Mouse (Mus musculus): Measurements from ENCODE around the gene Babam2. TPM values are rescaled to one million over a fixed set of nuclear protein-coding genes. Genes with fewer than 3 reads are reported as not detected.
A peak's percentile ranks its signal among the peaks of the same experiment; 100 is the strongest.

Babam2 gene
- polyA plus RNA-seq (2014; fragmentation: Nextera tagmentation; extraction: Ambion mirVana) = 45.9 and 50.6 TPM in 2 replicates

- peak within 1 kb of the TSS; percentile 80 for H3K4me3 ChIP-seq (ENCODE audit: low read depth, low read length)
- peak within 1 kb of the TSS; percentile 64 for H3K4me2 ChIP-seq
- H3K27me3 ChIP-seq (ENCODE audit: control insufficient read depth, insufficient read depth, low read length) = no peaks in the 10 kb centered on the region
- DNase-seq (ENCODE audit: low spot score, missing footprints) (peak; percentile 99), ATAC-seq (ENCODE audit: low FRiP score) (peak; percentile 94)
- H3K4me1 ChIP-seq (ENCODE audit: control insufficient read depth, insufficient read depth, low read length) = no peaks in the 10 kb centered on the region
- WGBS = under 1% methylated on average over 71 of the region's 71 CpGs
- H3K36me3 ChIP-seq (ENCODE audit: control insufficient read depth, insufficient read depth, low read length) = no peaks in the 10 kb centered on the region
- H3K27ac ChIP-seq (ENCODE audit: low read depth, low read length) = peak within 1 kb of the TSS; percentile 45; the same call in 1 of the 2 replicates
- peak within 1 kb of the TSS; percentile 85 for H3K9ac ChIP-seq (ENCODE audit: low read length)
- no peaks in the 10 kb centered on the region for H3K9me3 ChIP-seq (ENCODE audit: control insufficient read depth, low read length)
These were observed at the start of gene Babam2 for GRCm38 (mm10) chr5:31697644-31698296. TSS of gene Babam2 (plus strand) at chr5:31697684.

- 93% methylated on average over 2 of the region's 2 CpGs for whole genome bisulfite sequencing
- H3K27ac ChIP-seq (ENCODE audit: low read depth, low read length) = no peak overlapping the region
These were observed 46.8 kb upstream of the Babam2 start for GRCm38 (mm10) chr5:31650518-31651288.

DNA sequence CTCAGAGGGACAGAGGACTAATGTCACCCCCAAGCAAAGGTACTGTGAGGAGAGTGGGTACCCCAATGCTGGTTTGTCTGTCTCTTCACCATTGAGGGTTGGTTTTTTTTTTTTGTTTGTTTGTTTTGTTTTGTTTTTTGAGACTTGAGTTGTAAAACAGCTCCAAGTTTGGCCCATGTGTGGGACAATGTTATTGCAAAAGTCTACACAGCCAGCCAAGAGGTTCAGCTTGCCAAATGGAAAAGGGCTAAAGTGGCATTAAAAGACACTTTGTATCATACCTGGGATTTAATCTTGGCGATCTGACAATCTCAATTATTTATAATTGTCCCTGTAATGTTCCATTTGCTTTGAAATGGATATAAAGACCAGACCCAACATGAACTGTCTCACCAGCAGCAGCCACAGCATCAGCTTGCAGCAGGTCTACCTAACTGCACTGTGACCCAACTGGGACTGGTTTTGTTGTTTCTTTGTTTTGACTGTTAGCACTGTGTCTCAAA lies 41.7 kb upstream of the Babam2 start:
- Histone ChIP-seq H3K4me2 (no peak overlapping the region), H3K9me3 (ENCODE audit: control insufficient read depth, low read length) (no peaks in the 10 kb centered on the region), H3K9ac (ENCODE audit: low read length) (no peak overlapping the region), H3K27ac (ENCODE audit: low read depth, low read length) (no peak overlapping the region), H3K4me3 (ENCODE audit: low read depth, low read length) (no peak overlapping the region), H3K4me1 (ENCODE audit: control insufficient read depth, insufficient read depth, low read length) (no peaks in the 10 kb centered on the region), H3K36me3 (ENCODE audit: control insufficient read depth, insufficient read depth, low read length) (no peaks in the 10 kb centered on the region), H3K27me3 (ENCODE audit: control insufficient read depth, insufficient read depth, low read length) (no peaks in the 10 kb centered on the region)
- 83% methylated on average over 1 of the region's 1 CpGs for whole genome bisulfite sequencing
- ATAC-seq (ENCODE audit: low FRiP score) (no peak), DNase-seq (ENCODE audit: low spot score, missing footprints) (no peak)

More at GRCm38 (mm10) chr5:31650518-31651288, 46.8 kb upstream of the Babam2 start:
- DNase-seq (ENCODE audit: low spot score, missing footprints) (no peak), ATAC-seq (ENCODE audit: low FRiP score) (no peak)
- no peaks in the 10 kb centered on the region for H3K4me1 ChIP-seq (ENCODE audit: control insufficient read depth, insufficient read depth, low read length)
- H3K4me3 ChIP-seq (ENCODE audit: low read depth, low read length) = no peak overlapping the region
- H3K27me3 ChIP-seq (ENCODE audit: control insufficient read depth, insufficient read depth, low read length) = no peaks in the 10 kb centered on the region
- H3K9ac ChIP-seq (ENCODE audit: low read length) = no peak overlapping the region
- no peaks in the 10 kb centered on the region for H3K9me3 ChIP-seq (ENCODE audit: control insufficient read depth, low read length)
- no peak overlapping the region for H3K4me2 ChIP-seq
- no peaks in the 10 kb centered on the region for H3K36me3 ChIP-seq (ENCODE audit: control insufficient read depth, insufficient read depth, low read length)

GRCm38 (mm10) chr5:31666176-31666575 lies 31.3 kb upstream of the Babam2 start:
- ATAC-seq (ENCODE audit: low FRiP score) (no peak), DNase-seq (ENCODE audit: low spot score, missing footprints) (no peak)
- 38% methylated on average over 1 of the region's 1 CpGs for WGBS
- H3K9me3 ChIP-seq (ENCODE audit: control insufficient read depth, low read length) = no peaks in the 10 kb centered on the region
- no peak overlapping the region for H3K27ac ChIP-seq (ENCODE audit: low read depth, low read length)
- H3K36me3 ChIP-seq (ENCODE audit: control insufficient read depth, insufficient read depth, low read length) = no peaks in the 10 kb centered on the region
- H3K27me3 ChIP-seq (ENCODE audit: control insufficient read depth, insufficient read depth, low read length) = no peaks in the 10 kb centered on the region
- H3K4me3 ChIP-seq (ENCODE audit: low read depth, low read length) = no peak overlapping the region
- no peak overlapping the region for H3K9ac ChIP-seq (ENCODE audit: low read length)
- no peaks in the 10 kb centered on the region for H3K4me1 ChIP-seq (ENCODE audit: control insufficient read depth, insufficient read depth, low read length)
- no peak overlapping the region for H3K4me2 ChIP-seq

DNA sequence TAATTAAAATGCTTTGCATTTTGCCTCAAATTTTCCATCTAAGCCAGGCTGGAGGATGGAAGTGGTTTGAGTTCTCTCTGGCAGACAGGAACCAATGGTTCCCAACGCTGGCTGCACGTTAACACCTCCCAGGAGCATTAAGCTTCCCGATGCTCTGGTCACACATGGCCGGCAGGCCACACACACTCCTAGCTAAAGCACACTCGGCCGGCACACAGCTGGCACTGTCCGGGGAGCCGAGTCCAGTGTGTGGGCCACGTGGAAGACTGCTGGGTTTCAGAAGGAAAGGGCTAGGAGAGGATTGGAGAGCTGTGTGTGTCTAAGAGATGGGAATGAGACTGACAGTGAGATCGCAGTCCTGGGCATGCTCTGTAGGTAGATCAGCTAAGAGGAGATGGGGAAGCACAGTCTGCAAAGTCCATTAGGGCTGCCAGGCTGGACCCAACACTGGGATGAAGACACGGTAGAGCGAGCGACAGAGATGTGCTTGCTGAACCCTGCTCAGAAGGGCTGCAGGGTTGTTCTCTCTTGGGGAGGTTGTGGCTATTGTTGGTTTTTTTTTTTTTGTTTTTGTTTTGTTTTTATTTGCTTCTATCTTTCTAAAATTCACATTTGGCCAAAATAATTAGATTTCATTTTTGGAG lies 29.0 kb upstream of the Babam2 start:
- H3K9me3 ChIP-seq (ENCODE audit: control insufficient read depth, low read length) = no peaks in the 10 kb centered on the region
- no peak overlapping the region for H3K9ac ChIP-seq (ENCODE audit: low read length)
- no peaks in the 10 kb centered on the region for H3K27me3 ChIP-seq (ENCODE audit: control insufficient read depth, insufficient read depth, low read length)
- no peak overlapping the region for H3K4me2 ChIP-seq
- no peak overlapping the region for H3K4me3 ChIP-seq (ENCODE audit: low read depth, low read length)
- DNase-seq (ENCODE audit: low spot score, missing footprints) = no peak
- H3K27ac ChIP-seq (ENCODE audit: low read depth, low read length) = no peak overlapping the region
- no peak for ATAC-seq (ENCODE audit: low FRiP score)
- H3K36me3 ChIP-seq (ENCODE audit: control insufficient read depth, insufficient read depth, low read length) = no peaks in the 10 kb centered on the region
- H3K4me1 ChIP-seq (ENCODE audit: control insufficient read depth, insufficient read depth, low read length) = no peaks in the 10 kb centered on the region
- 71% methylated on average over 13 of the region's 13 CpGs for WGBS

- Histone ChIP-seq H3K4me2 (no peak overlapping the region), H3K9ac (ENCODE audit: low read length) (no peak overlapping the region), H3K27ac (ENCODE audit: low read depth, low read length) (no peak overlapping the region), H3K36me3 (ENCODE audit: control insufficient read depth, insufficient read depth, low read length) (no peaks in the 10 kb centered on the region), H3K27me3 (ENCODE audit: control insufficient read depth, insufficient read depth, low read length) (no peaks in the 10 kb centered on the region), H3K4me3 (ENCODE audit: low read depth, low read length) (no peak overlapping the region), H3K9me3 (ENCODE audit: control insufficient read depth, low read length) (no peaks in the 10 kb centered on the region), H3K4me1 (ENCODE audit: control insufficient read depth, insufficient read depth, low read length) (no peaks in the 10 kb centered on the region)
- WGBS = 77% methylated on average over 5 of the region's 5 CpGs
- ATAC-seq (ENCODE audit: low FRiP score) (no peak), DNase-seq (ENCODE audit: low spot score, missing footprints) (no peak)
These were observed 27.5 kb upstream of the Babam2 start for GRCm38 (mm10) chr5:31669984-31670383.

DNA sequence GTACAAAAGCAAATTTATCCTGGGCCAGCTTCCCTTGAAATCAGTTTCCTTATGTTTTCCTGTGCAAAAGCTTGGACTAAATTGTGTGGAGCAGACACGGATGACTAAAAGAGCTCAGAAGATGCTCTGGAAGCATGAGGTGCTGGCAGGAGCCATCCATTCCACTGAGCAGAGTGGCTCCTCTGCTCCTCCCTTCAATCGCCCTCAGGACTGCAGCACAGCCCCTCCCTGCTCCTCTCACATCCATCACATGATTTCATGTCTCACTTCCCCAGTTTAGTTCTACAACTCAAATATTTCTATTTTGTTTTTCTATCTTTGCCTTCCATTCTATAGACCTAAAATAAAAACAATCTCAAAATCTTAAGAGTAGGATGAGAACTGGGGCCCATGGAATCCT lies 26.3 kb upstream of the Babam2 start:
- Histone ChIP-seq H3K9ac (ENCODE audit: low read length) (no peak overlapping the region), H3K4me3 (ENCODE audit: low read depth, low read length) (no peak overlapping the region), H3K4me1 (ENCODE audit: control insufficient read depth, insufficient read depth, low read length) (no peaks in the 10 kb centered on the region), H3K27me3 (ENCODE audit: control insufficient read depth, insufficient read depth, low read length) (no peaks in the 10 kb centered on the region), H3K27ac (ENCODE audit: low read depth, low read length) (no peak overlapping the region), H3K36me3 (ENCODE audit: control insufficient read depth, insufficient read depth, low read length) (no peaks in the 10 kb centered on the region), H3K9me3 (ENCODE audit: control insufficient read depth, low read length) (no peaks in the 10 kb centered on the region), H3K4me2 (no peak overlapping the region)
- DNase-seq (ENCODE audit: low spot score, missing footprints) = no peak
- no peak for ATAC-seq (ENCODE audit: low FRiP score)
- WGBS = 70% methylated on average over 2 of the region's 2 CpGs

GRCm38 (mm10) chr5:31673431-31673830 lies 24.1 kb upstream of the Babam2 start:
- Histone ChIP-seq H3K9ac (ENCODE audit: low read length) (no peak overlapping the region), H3K27ac (ENCODE audit: low read depth, low read length) (no peak overlapping the region), H3K4me2 (no peak overlapping the region), H3K27me3 (ENCODE audit: control insufficient read depth, insufficient read depth, low read length) (no peaks in the 10 kb centered on the region), H3K4me1 (ENCODE audit: control insufficient read depth, insufficient read depth, low read length) (no peaks in the 10 kb centered on the region), H3K9me3 (ENCODE audit: control insufficient read depth, low read length) (no peaks in the 10 kb centered on the region), H3K36me3 (ENCODE audit: control insufficient read depth, insufficient read depth, low read length) (no peaks in the 10 kb centered on the region), H3K4me3 (ENCODE audit: low read depth, low read length) (no peak overlapping the region)
- no peak for ATAC-seq (ENCODE audit: low FRiP score)
- no peak for DNase-seq (ENCODE audit: low spot score, missing footprints)
- 89% methylated on average over 2 of the region's 2 CpGs for WGBS

GRCm38 (mm10) chr5:31678000-31678399 lies 19.5 kb upstream of the Babam2 start:
- H3K27ac ChIP-seq (ENCODE audit: low read depth, low read length) = no peak overlapping the region
- WGBS = 85% methylated on average over 1 of the region's 1 CpGs
- H3K4me3 ChIP-seq (ENCODE audit: low read depth, low read length) = no peak overlapping the region

More at GRCm38 (mm10) chr5:31678000-31678399, 19.5 kb upstream of the Babam2 start:
- no peaks in the 10 kb centered on the region for H3K9me3 ChIP-seq (ENCODE audit: control insufficient read depth, low read length)
- ATAC-seq (ENCODE audit: low FRiP score) (no peak), DNase-seq (ENCODE audit: low spot score, missing footprints) (no peak)
- no peaks in the 10 kb centered on the region for H3K4me1 ChIP-seq (ENCODE audit: control insufficient read depth, insufficient read depth, low read length)
- H3K27me3 ChIP-seq (ENCODE audit: control insufficient read depth, insufficient read depth, low read length) = no peaks in the 10 kb centered on the region
- H3K9ac ChIP-seq (ENCODE audit: low read length) = no peak overlapping the region
- H3K4me2 ChIP-seq = no peak overlapping the region
- H3K36me3 ChIP-seq (ENCODE audit: control insufficient read depth, insufficient read depth, low read length) = no peaks in the 10 kb centered on the region

All from midbrain, embryonic 11.5 days (tissue).